Mouse (Mus musculus) small intestine, adult 2 months (tissue): ENCODE measurements at regions not wholly inside any gene's neighbourhood (a gene's known extent, or its start where the extent isn't known, plus 50 kb on each side); places are given as distances from the start of the nearest gene placed in this dataset.

ENCODE experiments used
- CTCF ChIP-seq: fragments of 200-500 bp; IDR thresholded peaks from 2 replicates; pipeline ENCODE4 v1.5.1; 2012; ENCODE audit warnings: low read depth, mild to moderate bottlenecking, control low read depth, inconsistent platforms, low read length, moderate library complexity, mixed read lengths; ENCODE audit not compliant: insufficient replicate concordance, insufficient read length; ENCODE audit errors: extremely low read depth
- POLR2A ChIP-seq: fragments of 200-500 bp; IDR thresholded peaks from 2 replicates; pipeline ENCODE4 v1.6.1; 2012; ENCODE audit warnings: low read depth, mild to moderate bottlenecking, control low read depth, inconsistent platforms, low read length, moderate library complexity

DNA sequence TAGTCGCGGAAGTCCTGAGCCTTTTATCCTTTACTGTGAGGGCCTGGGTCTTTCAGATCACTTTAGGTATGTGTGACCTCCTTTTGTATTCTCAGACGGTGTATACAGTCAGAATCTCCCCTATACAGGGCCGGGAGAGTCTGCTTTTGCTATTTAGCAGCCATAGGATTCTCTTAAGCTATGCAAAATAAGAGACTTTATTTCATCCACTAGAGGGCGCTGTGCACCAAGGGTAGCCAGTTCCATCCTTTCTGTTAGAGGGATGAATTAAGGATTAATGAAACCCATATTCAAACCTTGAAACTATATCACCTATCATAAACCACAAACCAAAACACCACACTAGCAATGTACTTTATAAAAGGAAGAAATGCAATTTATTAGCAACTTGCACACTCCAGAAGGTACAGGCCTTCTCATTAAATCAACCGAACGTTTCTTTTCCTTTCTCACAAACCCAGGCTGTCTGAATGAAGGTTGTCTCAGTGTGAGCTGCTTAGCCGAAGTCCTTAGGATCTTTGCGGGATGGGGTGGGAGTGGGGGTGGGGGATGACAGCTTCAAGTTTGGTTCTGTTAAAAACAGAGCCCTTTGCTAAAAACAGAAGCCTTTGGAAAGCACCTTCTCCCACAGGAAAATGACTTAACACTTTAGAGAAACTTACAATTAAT is 116.8 kb upstream of the Tmpo start:
- TF ChIP-seq CTCF (no peak), POLR2A (no peak)
